Mouse (Mus musculus): Measurements from ENCODE around the gene Pin1. TPM values are rescaled to one million over a fixed set of nuclear protein-coding genes. Genes with fewer than 3 reads are reported as not detected.

Pin1 gene
- total RNA-seq, 2 experiments from 2014 or later, result 27.0 to 28.4 TPM

DNA sequence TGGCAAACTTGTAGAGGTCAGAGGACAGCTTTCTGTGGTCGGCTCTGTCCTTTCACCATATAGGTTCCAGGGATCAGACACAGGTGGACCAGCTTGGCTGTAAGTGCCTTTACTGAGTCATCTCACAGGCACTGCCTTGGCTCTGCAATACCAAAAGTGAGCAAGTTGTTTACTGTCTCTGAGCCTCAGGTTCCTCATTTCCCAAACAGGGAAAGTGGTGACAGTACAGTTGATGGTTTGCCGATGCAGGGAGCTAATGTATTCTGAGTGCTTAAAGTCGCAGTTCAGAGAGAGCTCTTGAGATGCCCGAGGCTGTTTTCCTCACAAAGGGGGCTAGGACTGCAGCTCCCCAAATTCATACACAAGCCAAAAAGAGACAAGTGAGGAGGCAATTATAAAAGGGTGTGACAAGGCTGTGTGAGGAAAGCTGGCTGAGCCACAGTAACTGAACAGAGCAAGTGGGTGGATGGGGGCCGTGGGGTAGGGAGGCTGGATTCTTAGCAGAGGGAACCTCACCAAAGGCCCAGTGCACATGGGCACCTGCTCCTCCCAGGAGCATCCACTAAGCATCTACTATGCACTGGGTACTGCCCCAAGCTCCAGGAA is 44.3 kb downstream of the Pin1 start:
- DNase-seq, result no peak
- intact Hi-C loops (cut with DNase I), result no loop called here

GRCm38 (mm10) chr9:20697466-20697865 is 45.6 kb downstream of the Pin1 start:
- intact Hi-C loops (cut with DNase I), result no loop called here

GRCm38 (mm10) chr9:20703832-20704380 is 52.0 kb downstream of the Pin1 start:
- no peak for DNase-seq
- intact Hi-C loops (cut with DNase I), result no loop called here

More at GRCm38 (mm10) chr9:20697466-20697865, 45.6 kb downstream of the Pin1 start:
- DNase-seq, result no peak

DNA sequence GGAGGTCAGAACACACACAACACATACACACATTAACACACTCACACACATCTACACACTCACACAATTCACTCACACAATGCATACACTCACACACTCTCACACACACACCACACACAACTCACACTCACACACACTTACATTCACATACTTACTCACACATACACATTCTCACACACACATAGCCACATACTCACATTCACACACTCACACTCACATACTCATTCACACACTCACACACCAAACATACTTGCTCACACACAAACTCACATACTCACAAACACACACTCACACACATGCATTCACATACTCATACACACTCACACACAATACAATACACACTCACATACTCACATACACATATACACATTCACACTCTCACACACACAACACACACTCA is 53.5 kb downstream of the Pin1 start:
- DNase-seq, result no peak
- intact Hi-C loops (cut with DNase I), result no loop called here

GRCm38 (mm10) chr9:20705981-20706380 is 54.1 kb downstream of the Pin1 start:
- intact Hi-C loops (cut with DNase I), result no loop called here
- DNase-seq, result no peak

- intact Hi-C loops (cut with DNase I), result no loop called here
- no peak for DNase-seq
Measured at GRCm38 (mm10) chr9:20710471-20710870, 58.6 kb downstream of the Pin1 start.

DNA sequence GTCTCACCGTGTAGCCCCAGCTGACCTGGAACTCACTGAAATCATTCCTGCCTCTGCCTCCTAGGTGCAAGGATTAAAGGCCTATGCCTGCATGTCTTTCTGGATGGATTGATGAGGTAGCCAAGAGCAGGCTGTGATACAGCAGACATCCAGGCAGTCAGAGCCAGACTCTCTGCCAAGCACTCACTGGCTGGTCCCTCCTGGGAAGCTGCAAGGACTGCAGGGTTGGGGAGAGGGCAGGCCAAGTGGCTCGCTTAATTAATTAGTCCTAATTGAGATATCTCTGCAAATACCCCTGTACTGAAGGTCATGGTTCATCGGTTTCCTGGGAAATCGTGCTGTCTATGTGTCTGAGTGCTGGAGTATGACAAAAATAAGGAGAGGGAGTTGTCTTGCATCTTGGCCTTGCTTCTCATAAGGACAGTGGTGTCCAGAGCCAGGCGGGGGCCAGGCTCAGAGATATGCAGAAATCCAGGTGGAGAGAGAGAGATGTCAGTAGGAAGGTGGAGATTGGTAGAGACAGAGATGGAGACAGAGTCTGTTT is 61.1 kb downstream of the Pin1 start:
- intact Hi-C loops (cut with DNase I), result no loop called here
- peak; percentile 64 for DNase-seq

- DNase-seq, result peak; percentile 51
- intact Hi-C loops (cut with DNase I), result no loop called here
Measured at GRCm38 (mm10) chr9:20713478-20713987, 61.6 kb downstream of the Pin1 start.

DNA sequence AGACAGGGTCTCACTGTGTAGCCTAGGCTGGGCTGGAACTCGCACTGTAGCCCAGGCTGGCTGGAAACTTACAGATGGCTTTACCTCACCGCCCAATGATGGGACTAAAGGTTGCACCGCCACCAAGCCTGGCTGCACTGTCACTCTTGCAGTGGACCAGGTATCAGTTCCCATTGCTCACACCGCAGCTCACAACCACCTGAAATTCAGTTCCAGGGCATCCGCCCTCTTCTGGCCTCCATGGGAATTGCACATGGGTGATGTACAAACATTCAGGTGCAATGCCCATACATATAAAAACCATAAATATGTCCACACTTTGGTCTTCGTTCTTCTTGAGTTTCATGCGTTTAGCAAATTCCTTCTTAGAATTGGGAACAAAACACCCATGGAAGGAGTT is 63.4 kb downstream of the Pin1 start:
- intact Hi-C loops (cut with DNase I), result no loop called here
- DNase-seq, result no peak

Other genes starting within 250 kb of the Pin1 start
- gene Zfp26, start 191.9 kb upstream of the Pin1 start, total RNA-seq (2021), result 10 to 100 TPM; 41.9 to 42.3 TPM
- gene Zfp426, start 159.3 kb upstream of the Pin1 start, total RNA-seq (2021), result 10 to 100 TPM; 35.1 to 40.5 TPM
- 100 to 1,000 TPM in 1 of 2 experiments, 10 to 100 TPM in 1; 97.4 to 105 TPM for gene Zfp266, start 130.7 kb upstream of the Pin1 start, total RNA-seq (2021)
- 10 to 100 TPM; 44.4 to 51.5 TPM for gene Zfp846, start 70.8 kb upstream of the Pin1 start, total RNA-seq (2021)
- gene Ubl5, start 9.2 kb upstream of the Pin1 start, total RNA-seq (2021), result 100 to 1,000 TPM; 298 to 308 TPM
- 10 to 100 TPM; 21.9 to 25.4 TPM for gene Fbxl12, start 7.3 kb upstream of the Pin1 start, total RNA-seq (2021)
- gene Olfm2, start 94.3 kb downstream of the Pin1 start, total RNA-seq (2021), result 100 to 1,000 TPM; 229 to 241 TPM
- 1 to 10 TPM in 1 of 2 experiments, under 1 TPM in 1; 0.90 to 1.2 TPM for gene Col5a3, start 163.0 kb downstream of the Pin1 start, total RNA-seq (2021)
- not detected for gene Rdh8, start 166.4 kb downstream of the Pin1 start, total RNA-seq (2021)
- 10 to 100 TPM; 33.3 to 42.2 TPM for gene A230050P20Rik, start 216.5 kb downstream of the Pin1 start, total RNA-seq (2021)
- 10 to 100 TPM in 1 of 2 experiments, 1 to 10 TPM in 1; 9.9 to 10.9 TPM for gene Angptl6, start 227.6 kb downstream of the Pin1 start, total RNA-seq (2021)
- gene Ppan, start 236.1 kb downstream of the Pin1 start, total RNA-seq (2021), result 10 to 100 TPM; 37.9 to 43.0 TPM
- 100 to 1,000 TPM; 144 to 147 TPM for gene Eif3g, start 246.5 kb downstream of the Pin1 start, total RNA-seq (2021)

Data from left cerebral cortex, postnatal 4 days (tissue).